Mouse (Mus musculus) thymus, adult 2 months (tissue): Measurements from ENCODE around the gene Cand1. TPM values are rescaled to one million over a fixed set of nuclear protein-coding genes. Genes with fewer than 3 reads are reported as not detected.

Experiments
- DNase-seq: peaks from one replicate; pipeline ENCODE4 v3.0.0; 2021
- H3K27ac ChIP-seq: fragments of 200-500 bp; 2 replicates; pipeline ENCODE4 v1.5.1; 2012; ENCODE audit warnings: low read length, control low read depth; ENCODE audit not compliant: control insufficient read depth, insufficient read depth
- H3K27me3 ChIP-seq: fragments of 200-500 bp; 2 replicates; pipeline ENCODE4 v1.6.1; 2012; ENCODE audit warnings: mild to moderate bottlenecking, low read length, moderate library complexity, mixed read lengths; ENCODE audit not compliant: control insufficient read depth, insufficient read depth
- H3K36me3 ChIP-seq: fragments of 200-500 bp; 2 replicates; pipeline ENCODE4 v1.6.1; 2012; ENCODE audit warnings: mild to moderate bottlenecking, low read length, moderate library complexity; ENCODE audit not compliant: control insufficient read depth, insufficient read depth
- H3K4me1 ChIP-seq: fragments of 200-500 bp; replicated peaks from 2 replicates; pipeline ENCODE4 v1.6.1; 2012; ENCODE audit warnings: low read length; ENCODE audit not compliant: control insufficient read depth, insufficient read depth
- H3K4me3 ChIP-seq: fragments of 200-500 bp; 2 replicates; pipeline ENCODE4 v1.5.1; 2012; ENCODE audit warnings: mild to moderate bottlenecking, low read length, control low read depth, moderate library complexity; ENCODE audit not compliant: control insufficient read depth, insufficient read depth
- CTCF ChIP-seq: fragments of 200-500 bp; IDR thresholded peaks from 2 replicates; pipeline ENCODE4 v1.5.1; 2012; ENCODE audit warnings: mild to moderate bottlenecking, control low read depth, low read length, moderate library complexity, borderline replicate concordance; ENCODE audit not compliant: control insufficient read depth, poor library complexity, insufficient read depth; ENCODE audit errors: extremely low read depth
- POLR2A ChIP-seq: fragments of 200-500 bp; IDR thresholded peaks from 2 replicates; pipeline ENCODE4 v1.6.1; 2012; ENCODE audit warnings: mild to moderate bottlenecking, low read length, control low read depth, moderate library complexity; ENCODE audit not compliant: control insufficient read depth, poor library complexity, insufficient read depth; ENCODE audit errors: extremely low read depth
- WGBS: fragments of 180-500 bp; shearing (Covaris S2); methylation state at CpG from one replicate; pipeline ENCODE4 v1.1.7; 2018; 5-methylcytosine and 5-hydroxymethylcytosine counted together
- polyA plus RNA-seq: library from polyadenylated mRNA; depleted of rRNA; stranded (reverse); fragments of >200 nt; gene quantifications from 2 replicates; pipeline ENCODE4 v1.2.3, GENCODE M21; 2012

Gene Cand1
- polyA plus RNA-seq, 1 experiment, result 56.9 TPM

DNA sequence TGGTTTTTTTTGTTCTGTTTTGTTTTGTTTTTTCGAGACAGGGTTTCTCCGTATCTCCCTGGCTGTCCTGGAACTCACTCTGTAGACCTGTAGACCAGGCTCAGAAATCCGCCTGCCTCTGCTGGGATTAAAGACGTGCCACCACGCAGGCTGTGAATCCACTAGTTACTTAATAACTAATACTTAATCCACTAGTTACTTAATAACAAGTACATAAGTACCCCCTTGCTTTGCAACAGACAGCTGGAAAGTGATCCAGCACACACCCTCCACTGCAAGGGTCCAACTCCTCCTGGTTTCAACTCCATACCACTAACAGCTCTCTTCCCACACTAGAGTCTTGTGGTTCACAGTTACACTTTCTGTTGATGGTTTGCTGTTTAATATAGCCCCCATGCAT, 8.3 kb downstream of the Cand1 start:
- H3K36me3 ChIP-seq, result no peaks in the 10 kb centered on the region
- TF ChIP-seq POLR2A (no peak), CTCF (no peak)
- no peaks in the 10 kb centered on the region for H3K27me3 ChIP-seq
- 93% methylated on average over 5 of the region's 5 CpGs for WGBS
- DNase-seq, result no peak
- no peak overlapping the region for H3K4me3 ChIP-seq
- H3K4me1 ChIP-seq, result peaks cover 4% of the 10 kb centered on the region; the same call in 1 of the 2 replicates
- H3K27ac ChIP-seq, result no peak overlapping the region

DNA sequence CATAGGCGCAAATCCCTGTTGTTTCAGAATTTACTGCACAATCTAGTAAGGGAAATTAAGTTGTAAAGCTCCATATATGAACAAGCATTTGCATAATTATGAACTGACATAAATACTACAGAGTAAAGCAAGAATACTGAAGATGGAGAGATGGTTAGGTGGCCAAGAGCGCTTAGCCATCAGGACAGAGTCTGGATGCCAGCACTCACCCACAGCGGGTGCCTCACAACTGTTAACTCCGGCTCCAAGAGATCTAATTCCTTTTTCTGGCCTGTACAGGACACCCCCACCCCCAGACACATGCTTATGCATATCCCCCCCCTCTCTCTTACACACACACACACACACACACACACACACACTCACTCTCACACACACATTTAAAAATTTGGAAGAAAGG, 9.2 kb downstream of the Cand1 start:
- Histone ChIP-seq H3K4me1 (peaks cover 4% of the 10 kb centered on the region; the same call in 1 of the 2 replicates), H3K27me3 (no peaks in the 10 kb centered on the region), H3K4me3 (no peak overlapping the region), H3K27ac (no peak overlapping the region), H3K36me3 (peaks cover 6% of the 10 kb centered on the region; the same call in 1 of the 2 replicates)
- DNase-seq, result no peak
- TF ChIP-seq CTCF (no peak), POLR2A (no peak)
- WGBS, result 94% methylated on average over 4 of the region's 4 CpGs

DNA sequence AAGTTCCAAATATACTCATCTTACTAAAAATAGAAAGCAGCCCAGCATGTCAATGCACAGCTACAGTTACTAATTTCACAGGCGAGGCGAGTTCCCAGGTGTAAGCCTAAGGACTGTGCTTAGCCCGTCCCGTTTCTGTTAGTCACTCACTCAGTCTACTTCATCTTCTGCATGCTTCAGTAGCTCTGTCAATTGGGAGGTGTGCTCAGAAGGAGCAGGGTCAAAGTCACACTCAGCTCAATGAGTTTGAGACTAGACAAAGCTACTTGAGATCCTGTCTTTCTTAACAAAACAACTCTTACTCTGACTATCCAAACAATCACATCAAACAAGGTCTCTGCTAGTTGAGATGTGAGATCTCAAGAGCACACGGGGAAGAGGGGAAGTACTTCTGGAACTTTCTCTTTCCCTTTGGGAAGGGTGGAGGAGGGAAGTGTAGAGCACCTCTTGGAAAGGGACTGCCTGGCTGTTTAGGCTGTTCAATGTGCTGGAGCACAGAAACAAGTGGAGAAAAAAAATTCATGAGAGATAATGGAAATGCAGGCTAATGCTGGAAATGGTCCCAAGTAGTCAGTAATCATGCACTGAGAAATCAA, 9.7 kb downstream of the Cand1 start:
- Histone ChIP-seq H3K27ac (no peak overlapping the region), H3K36me3 (peaks cover 11% of the 10 kb centered on the region), H3K4me1 (peaks cover 4% of the 10 kb centered on the region; the same call in 1 of the 2 replicates), H3K4me3 (no peak overlapping the region), H3K27me3 (no peaks in the 10 kb centered on the region)
- TF ChIP-seq POLR2A (no peak), CTCF (no peak)
- no peak for DNase-seq
- WGBS, result 76% methylated on average over 5 of the region's 5 CpGs

DNA sequence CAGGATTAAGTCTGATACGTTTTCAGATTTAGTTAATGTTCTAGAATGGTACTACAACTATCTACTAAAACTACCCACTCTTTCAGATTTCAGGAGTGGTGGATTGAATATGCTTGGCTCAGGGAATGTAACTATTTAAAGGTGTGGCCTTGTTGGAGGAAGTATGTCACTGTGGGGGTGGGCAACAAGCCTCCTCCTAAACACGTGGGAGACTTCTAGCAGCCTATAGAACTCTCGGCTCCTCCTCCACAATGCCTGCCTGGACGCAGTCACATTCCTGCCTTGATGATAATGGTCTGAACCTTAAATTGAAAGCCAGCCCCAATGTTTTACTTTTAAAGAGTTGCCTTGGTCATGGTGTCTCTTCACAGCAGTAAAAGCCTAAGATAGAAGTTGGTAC, 16.2 kb downstream of the Cand1 start:
- Histone ChIP-seq H3K27ac (no peak overlapping the region), H3K36me3 (peaks cover 18% of the 10 kb centered on the region), H3K4me1 (peaks cover 5% of the 10 kb centered on the region; the same call in 1 of the 2 replicates), H3K4me3 (no peak overlapping the region), H3K27me3 (no peaks in the 10 kb centered on the region)
- no peak for TF ChIP-seq CTCF
- TF ChIP-seq POLR2A, result no peak
- WGBS, result 94% methylated on average over 4 of the region's 4 CpGs
- no peak for DNase-seq

DNA sequence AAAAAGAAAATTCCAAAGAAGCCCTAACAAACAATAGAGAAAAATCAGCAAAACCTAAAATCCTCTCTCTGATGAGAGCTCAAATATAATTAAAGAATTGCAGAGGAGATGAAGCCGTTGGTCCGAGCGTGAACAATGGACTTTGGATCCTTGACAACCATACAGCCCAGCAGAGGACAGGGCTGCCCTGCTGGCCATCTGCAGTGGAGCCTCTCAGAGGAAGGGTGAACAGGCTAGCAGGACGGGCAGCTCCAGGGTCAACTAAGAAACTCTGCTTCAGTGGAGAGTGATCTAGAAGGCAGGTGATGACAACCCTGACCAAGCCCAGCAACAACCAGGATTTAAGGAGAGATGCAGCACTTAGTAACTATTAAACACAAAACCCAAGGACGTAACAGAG, 18.2 kb downstream of the Cand1 start:
- DNase-seq, result no peak
- Histone ChIP-seq H3K4me1 (peaks cover 5% of the 10 kb centered on the region), H3K27ac (no peak overlapping the region), H3K27me3 (no peaks in the 10 kb centered on the region), H3K4me3 (no peak overlapping the region), H3K36me3 (peaks cover 22% of the 10 kb centered on the region)
- WGBS, result 96% methylated on average over 5 of the region's 5 CpGs
- TF ChIP-seq POLR2A (no peak), CTCF (no peak)

DNA sequence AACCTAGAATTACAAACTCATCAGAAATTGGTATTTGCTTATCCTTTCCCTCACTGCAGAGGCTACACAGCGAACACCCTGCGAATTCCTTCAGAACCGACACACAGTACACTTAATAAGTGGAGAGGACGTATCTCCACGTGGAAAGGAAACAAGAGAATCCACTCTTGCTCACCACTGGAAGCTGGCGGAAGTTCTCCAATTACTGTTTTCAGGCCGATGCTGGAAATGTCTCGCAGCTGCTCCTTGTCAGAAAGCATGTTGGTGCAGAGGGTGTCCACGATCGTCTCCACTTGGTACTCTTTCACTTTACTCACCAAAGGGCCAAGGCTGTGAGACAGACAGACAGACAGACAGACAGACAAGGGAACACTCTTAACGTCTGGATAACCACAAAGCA, 20.4 kb downstream of the Cand1 start:
- H3K36me3 ChIP-seq, result peaks cover 12% of the 10 kb centered on the region
- 80% methylated on average over 11 of the region's 11 CpGs for WGBS
- DNase-seq, result no peak
- peaks cover 5% of the 10 kb centered on the region for H3K4me1 ChIP-seq
- H3K27me3 ChIP-seq, result no peaks in the 10 kb centered on the region
- TF ChIP-seq CTCF, result no peak
- no peak overlapping the region for H3K27ac ChIP-seq
- no peak overlapping the region for H3K4me3 ChIP-seq
